Mouse (Mus musculus): Measurements from ENCODE around the gene Slc38a4.

DNA sequence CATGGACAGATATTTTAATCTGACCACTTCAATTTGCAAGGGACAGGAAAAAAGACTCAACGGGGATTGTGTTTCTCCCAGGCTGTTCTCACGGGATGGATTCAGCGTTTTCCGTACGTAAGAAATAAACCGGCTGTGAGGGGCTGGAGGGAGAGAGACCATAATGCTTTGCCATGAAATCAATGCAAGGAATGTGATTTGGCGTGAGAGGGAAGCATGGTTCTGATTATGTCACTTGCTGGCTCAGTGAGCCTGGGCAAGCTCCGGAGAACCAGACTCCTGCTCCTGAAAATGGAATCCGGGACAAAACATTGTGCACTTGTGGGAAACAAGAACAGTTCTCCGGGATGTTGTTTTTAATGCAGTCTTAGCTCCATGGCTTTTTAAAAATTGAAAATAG is 92.0 kb downstream of the Slc38a4 start:
- TF ChIP-seq CTCF (IDR thresholded peaks at IDR 0.05; ENCODE audit: low read depth, low read length) (no peak), POLR2A (IDR thresholded peaks at IDR 0.05; ENCODE audit: insufficient read depth, low read length) (no peak)

Data from ES-Bruce4 (cell line).